Mouse (Mus musculus) heart, adult 2 months (tissue): Measurements from ENCODE around the gene Crbn.

Experiments used
- CTCF ChIP-seq: fragments of 200-600 bp; IDR thresholded peaks from 2 replicates; pipeline ENCODE4 v1.8.1; 2022; ENCODE audit warnings: antibody characterized with exemption, mild to moderate bottlenecking, moderate library complexity
- EP300 ChIP-seq: fragments of 200-500 bp; IDR thresholded peaks from 2 replicates; pipeline ENCODE4 v1.6.1; 2011; ENCODE audit warnings: low read depth, low read length, control low read depth; ENCODE audit not compliant: insufficient read depth
- POLR2A ChIP-seq: fragments of 200-500 bp; IDR thresholded peaks from 2 replicates; pipeline ENCODE4 v1.6.1; 2011; ENCODE audit warnings: mild to moderate bottlenecking, low read depth, low read length, control low read depth; ENCODE audit not compliant: insufficient read depth

DNA sequence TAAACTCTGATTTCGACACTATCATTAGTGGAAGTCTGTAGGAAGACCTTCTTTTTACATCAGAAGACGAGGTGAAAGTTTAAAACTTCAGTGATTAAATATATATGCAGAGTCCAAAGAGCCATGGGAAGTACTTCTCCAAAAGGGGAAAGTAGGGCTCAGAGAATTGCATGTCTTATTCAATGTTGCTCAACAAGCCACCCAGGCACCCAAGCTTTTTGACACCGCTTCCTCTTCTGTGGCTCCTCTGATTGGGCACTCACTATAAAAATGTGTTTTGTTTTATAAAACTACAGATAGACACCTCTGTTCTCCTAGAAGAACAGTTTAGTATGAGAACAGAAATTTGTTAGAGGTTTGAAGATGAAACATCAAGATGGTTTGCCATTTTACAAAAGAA, 20.0 kb upstream of the Crbn start:
- no peak for TF ChIP-seq POLR2A
- TF ChIP-seq CTCF: no peak
- no peak for TF ChIP-seq EP300
